Mouse (Mus musculus) forebrain, embryonic 14.5 days (tissue): ENCODE measurements around the gene Sik1. TPM values are rescaled to one million over a fixed set of nuclear protein-coding genes. Genes with fewer than 3 reads are reported as not detected.

ENCODE experiments used
- ATAC-seq: fragments of 200-750 bp; cut with Nextera tagmentation; 2 replicates; pipeline ENCODE4 v1.8.0; 2017; ENCODE audit warnings: mild to moderate bottlenecking, moderate library complexity
- DNase-seq: peaks from one replicate; pipeline ENCODE4 v3.0.0-alpha.2; 2015; ENCODE audit warnings: low spot score
- H3K27ac ChIP-seq: fragments of 300-500 bp; sonication (generic); 2 replicates; pipeline ENCODE4 v1.5.1; 2014; ENCODE audit warnings: low read depth, mild to moderate bottlenecking, control low read depth, low read length, moderate library complexity
- H3K27me3 ChIP-seq: fragments of 300-500 bp; sonication (generic); replicated peaks from 2 replicates; pipeline ENCODE4 v1.6.1; 2014; ENCODE audit warnings: low read length, control low read depth, mixed read lengths; ENCODE audit not compliant: control insufficient read depth, insufficient read depth
- H3K36me3 ChIP-seq: fragments of 300-500 bp; sonication (generic); 2 replicates; pipeline ENCODE4 v1.6.1; 2014; ENCODE audit warnings: low read length, control low read depth; ENCODE audit not compliant: control insufficient read depth, insufficient read depth
- H3K4me1 ChIP-seq: fragments of 300-500 bp; sonication (generic); 2 replicates; pipeline ENCODE4 v1.6.1; 2014; ENCODE audit warnings: antibody characterized with exemption, low read length, control low read depth; ENCODE audit not compliant: control insufficient read depth, insufficient read depth
- H3K4me2 ChIP-seq: fragments of 300-500 bp; sonication (generic); 2 replicates; pipeline ENCODE4 v1.6.1; 2014; ENCODE audit warnings: mild to moderate bottlenecking, control low read depth, low read length
- H3K4me3 ChIP-seq: fragments of 300-500 bp; sonication (generic); 2 replicates; pipeline ENCODE4 v1.5.1; 2014; ENCODE audit warnings: low read depth, low read length, control low read depth
- H3K9ac ChIP-seq: fragments of 300-500 bp; sonication (generic); 2 replicates; pipeline ENCODE4 v1.6.1; 2014; ENCODE audit warnings: mild to moderate bottlenecking, low read length, control low read depth, moderate library complexity
- H3K9me3 ChIP-seq: fragments of 300-500 bp; sonication (generic); replicated peaks from 2 replicates; pipeline ENCODE4 v1.6.1; 2016; ENCODE audit warnings: low read length, control low read depth, mixed read lengths; ENCODE audit not compliant: control insufficient read depth
- WGBS: fragments of 180-500 bp; shearing (Covaris S2); extraction: QIAGEN DNeasy Blood & Tissue Kit; methylation state at CpG from one replicate; pipeline ENCODE4 v1.1.7; 2014; 5-methylcytosine and 5-hydroxymethylcytosine counted together
- polyA plus RNA-seq: library from polyadenylated mRNA; unstranded; fragments of >200 nt; fragmentation: Nextera tagmentation; extraction: Ambion mirVana; gene quantifications from 2 replicates; pipeline ENCODE4 v1.2.1, GENCODE M21; 2014

Gene Sik1
- polyA plus RNA-seq, 1 experiment from 2014 or later: 12.2 TPM

GRCm38 (mm10) chr17:31854770-31855596 lies 621 bp downstream of the Sik1 start:
- peaks cover 21% of the 10 kb centered on the region for H3K36me3 ChIP-seq
- H3K27ac ChIP-seq: peak overlapping the region; percentile 82
- peak overlapping the region; percentile 95 for H3K4me3 ChIP-seq
- DNase-seq (peak; percentile 53), ATAC-seq (peak; percentile 57)
- no peaks in the 10 kb centered on the region for H3K9me3 ChIP-seq
- H3K4me1 ChIP-seq: peaks cover 23% of the 10 kb centered on the region
- under 1% methylated on average over 69 of the region's 73 CpGs for WGBS
- H3K9ac ChIP-seq: peak overlapping the region; percentile 91
- H3K4me2 ChIP-seq: peak overlapping the region; percentile 72
- no peaks in the 10 kb centered on the region for H3K27me3 ChIP-seq

DNA sequence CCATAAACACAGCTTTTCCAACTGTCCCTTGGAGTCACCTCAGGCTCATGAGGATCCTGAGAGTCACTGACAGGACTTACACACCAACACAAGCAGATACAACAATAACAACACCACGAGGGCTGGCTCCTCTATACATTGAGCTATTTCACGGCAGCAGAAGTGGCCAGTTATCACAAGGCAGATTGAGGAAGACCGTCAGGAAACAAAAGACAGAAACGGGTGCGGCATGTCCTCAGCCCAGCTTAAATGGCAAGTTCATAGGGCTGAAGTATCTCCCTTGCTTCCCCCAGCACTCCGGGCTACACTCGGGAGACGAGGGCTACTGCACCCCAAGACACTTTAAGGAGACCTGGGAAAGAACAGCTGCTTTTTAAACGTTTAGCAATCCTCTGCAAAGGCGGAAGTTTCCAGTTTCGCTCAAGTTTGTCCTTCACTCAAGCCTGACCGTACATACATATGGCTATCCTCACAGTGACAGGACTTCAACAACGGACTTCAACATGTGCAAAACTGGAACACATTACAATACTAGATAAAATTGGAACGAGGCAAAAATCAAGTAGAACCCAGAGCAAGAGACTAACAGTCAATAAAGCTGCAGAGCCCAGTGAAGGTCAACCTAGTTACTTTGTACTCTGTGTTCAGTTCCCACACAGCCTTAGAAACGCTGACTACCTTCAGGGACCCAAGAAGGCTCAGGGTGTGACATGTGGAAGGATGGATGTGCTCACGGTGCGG lies 2.0 kb downstream of the Sik1 start:
- peaks cover 23% of the 10 kb centered on the region for H3K4me1 ChIP-seq
- WGBS: 78% methylated on average over 17 of the region's 17 CpGs
- no peaks in the 10 kb centered on the region for H3K27me3 ChIP-seq
- H3K27ac ChIP-seq: no peak overlapping the region
- peak overlapping the region; percentile 6 for H3K4me3 ChIP-seq
- peak overlapping the region; percentile 72 for H3K4me2 ChIP-seq
- no peaks in the 10 kb centered on the region for H3K9me3 ChIP-seq
- ATAC-seq (no peak), DNase-seq (no peak)
- peaks cover 34% of the 10 kb centered on the region for H3K36me3 ChIP-seq
- 0 out of 2 replicates have a peak overlapping the region, but pooled peaks have one; percentile 25 for H3K9ac ChIP-seq

DNA sequence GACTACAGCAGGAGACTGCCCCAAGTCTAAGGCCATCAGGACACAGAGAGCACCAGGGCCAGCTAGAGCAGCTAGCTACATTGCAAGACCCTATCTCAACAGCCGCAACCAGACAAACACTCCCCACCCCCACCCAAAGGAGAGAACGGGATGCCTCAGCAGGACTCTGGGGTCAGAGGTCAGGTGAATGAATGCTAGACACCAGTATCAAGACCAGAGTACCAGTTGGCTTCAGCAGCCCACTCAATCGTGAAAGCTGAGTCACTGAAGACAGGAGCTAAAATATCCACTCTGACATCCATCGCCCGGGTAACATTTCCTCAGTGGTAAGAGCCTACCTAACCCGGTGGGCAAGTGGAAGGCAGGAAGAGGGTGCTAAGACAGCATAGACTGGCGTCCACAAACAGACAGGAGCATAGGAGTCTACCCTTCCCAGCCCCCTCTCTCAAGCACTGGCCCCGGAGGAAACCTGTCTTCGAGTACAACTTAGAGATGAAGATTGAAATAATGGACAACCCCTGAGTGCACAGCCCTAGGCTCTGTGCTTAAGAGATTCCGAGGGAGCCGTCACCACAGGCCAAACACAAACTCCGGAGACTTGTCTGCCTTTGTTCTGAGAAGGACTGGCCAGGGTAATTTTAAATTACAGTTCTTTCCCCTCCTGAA lies 2.7 kb downstream of the Sik1 start:
- peak overlapping the region; percentile 6; the same call in 1 of the 2 replicates for H3K4me3 ChIP-seq
- H3K27ac ChIP-seq: no peak overlapping the region
- DNase-seq (no peak), ATAC-seq (no peak)
- peak overlapping the region; percentile 72 for H3K4me2 ChIP-seq
- peaks cover 23% of the 10 kb centered on the region for H3K4me1 ChIP-seq
- no peaks in the 10 kb centered on the region for H3K9me3 ChIP-seq
- H3K27me3 ChIP-seq: no peaks in the 10 kb centered on the region
- H3K36me3 ChIP-seq: peaks cover 41% of the 10 kb centered on the region
- 73% methylated on average over 12 of the region's 12 CpGs for WGBS
- 0 out of 2 replicates have a peak overlapping the region, but pooled peaks have one; percentile 25 for H3K9ac ChIP-seq

GRCm38 (mm10) chr17:31851816-31852476 lies 3.7 kb downstream of the Sik1 start:
- DNase-seq (no peak), ATAC-seq (no peak)
- Histone ChIP-seq H3K4me2 (no peak overlapping the region), H3K9me3 (no peaks in the 10 kb centered on the region), H3K27me3 (no peaks in the 10 kb centered on the region), H3K4me3 (no peak overlapping the region), H3K4me1 (peaks cover 22% of the 10 kb centered on the region), H3K27ac (no peak overlapping the region), H3K9ac (no peak overlapping the region), H3K36me3 (peaks cover 51% of the 10 kb centered on the region)
- WGBS: 85% methylated on average over 6 of the region's 6 CpGs

DNA sequence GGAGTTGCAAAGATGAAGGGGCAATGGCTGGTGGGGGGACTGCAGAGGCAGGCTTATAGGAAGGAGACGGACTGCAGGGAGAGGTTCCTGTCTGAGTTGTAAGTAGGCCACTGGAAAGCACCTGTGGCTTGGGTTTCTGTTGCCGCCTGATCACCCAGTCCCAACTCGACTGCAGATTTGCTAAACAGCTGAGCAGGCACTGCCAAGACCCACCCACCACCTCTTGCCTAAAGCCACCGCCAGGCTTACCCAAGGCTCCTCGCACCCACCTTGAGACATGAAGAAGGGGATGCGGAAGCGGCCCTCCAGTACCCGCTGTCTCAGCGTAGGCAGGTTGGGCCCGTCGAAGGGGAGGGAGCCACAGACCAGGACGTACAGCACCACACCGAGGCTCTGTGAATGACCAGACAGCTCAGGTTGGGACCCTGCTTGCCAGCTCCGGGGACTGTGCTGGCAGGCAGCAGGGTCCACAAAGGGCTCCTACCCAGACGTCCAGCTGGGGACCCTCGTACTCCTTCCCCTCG lies 5.1 kb downstream of the Sik1 start:
- H3K4me3 ChIP-seq: no peak overlapping the region
- DNase-seq (no peak), ATAC-seq (no peak)
- no peak overlapping the region for H3K9ac ChIP-seq
- H3K27ac ChIP-seq: no peak overlapping the region
- H3K4me2 ChIP-seq: no peak overlapping the region
- no peaks in the 10 kb centered on the region for H3K9me3 ChIP-seq
- H3K36me3 ChIP-seq: peaks cover 65% of the 10 kb centered on the region
- 92% methylated on average over 17 of the region's 17 CpGs for WGBS
- H3K4me1 ChIP-seq: peaks cover 16% of the 10 kb centered on the region
- no peaks in the 10 kb centered on the region for H3K27me3 ChIP-seq

DNA sequence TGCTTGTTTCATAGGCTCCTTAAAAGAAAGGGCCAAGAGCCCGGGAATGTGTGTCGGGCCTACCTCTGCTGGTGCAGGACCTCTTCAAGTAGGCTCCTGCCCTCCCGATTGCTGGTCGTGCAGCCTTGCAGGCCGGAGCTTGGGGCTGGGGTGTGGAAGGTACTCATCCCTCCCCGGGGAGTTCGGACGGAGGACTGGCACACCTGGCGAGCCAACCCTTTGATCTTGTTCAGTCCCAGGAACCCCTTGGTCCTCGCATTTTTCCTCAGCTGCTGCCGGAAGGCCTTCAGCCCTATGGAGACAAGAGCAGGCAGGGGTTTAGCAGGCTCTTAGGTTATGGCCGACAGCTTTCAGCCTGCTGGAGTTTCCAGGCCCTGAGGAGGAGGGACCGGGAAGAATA lies 8.6 kb downstream of the Sik1 start:
- H3K36me3 ChIP-seq: peaks cover 77% of the 10 kb centered on the region
- H3K4me3 ChIP-seq: no peak overlapping the region
- DNase-seq (no peak), ATAC-seq (no peak)
- H3K27ac ChIP-seq: no peak overlapping the region
- 92% methylated on average over 13 of the region's 13 CpGs for WGBS
- H3K4me2 ChIP-seq: no peak overlapping the region
- H3K4me1 ChIP-seq: 0 out of 2 replicates have a peak, but pooled peaks cover 3% of the 10 kb centered on the region
- H3K27me3 ChIP-seq: no peaks in the 10 kb centered on the region
- H3K9me3 ChIP-seq: no peaks in the 10 kb centered on the region
- no peak overlapping the region for H3K9ac ChIP-seq

- no peaks in the 10 kb centered on the region for H3K27me3 ChIP-seq
- H3K4me3 ChIP-seq: no peak overlapping the region
- H3K27ac ChIP-seq: no peak overlapping the region
- WGBS: 85% methylated on average over 9 of the region's 9 CpGs
- H3K4me2 ChIP-seq: no peak overlapping the region
- H3K4me1 ChIP-seq: no peaks in the 10 kb centered on the region
- ATAC-seq (no peak), DNase-seq (no peak)
- H3K9ac ChIP-seq: no peak overlapping the region
- peaks cover 77% of the 10 kb centered on the region for H3K36me3 ChIP-seq
- H3K9me3 ChIP-seq: no peaks in the 10 kb centered on the region
Measured at GRCm38 (mm10) chr17:31846352-31846751, 9.3 kb downstream of the Sik1 start.

- no peaks in the 10 kb centered on the region for H3K27me3 ChIP-seq
- H3K36me3 ChIP-seq: peaks cover 53% of the 10 kb centered on the region
- no peak overlapping the region for H3K27ac ChIP-seq
- WGBS: 94% methylated on average over 1 of the region's 1 CpGs
- H3K9ac ChIP-seq: no peak overlapping the region
- DNase-seq (no peak), ATAC-seq (no peak)
- no peaks in the 10 kb centered on the region for H3K9me3 ChIP-seq
- no peaks in the 10 kb centered on the region for H3K4me1 ChIP-seq
- no peak overlapping the region for H3K4me2 ChIP-seq
- H3K4me3 ChIP-seq: no peak overlapping the region
Measured at GRCm38 (mm10) chr17:31843891-31844290, 11.7 kb downstream of the Sik1 start.
